8 mouse cellular contexts compared by ENCODE assay signal in genomic region chr8:88628001-88628774, GRCm38 (mm10). TPM values are rescaled to one million over a fixed set of nuclear protein-coding genes. Genes with fewer than 3 reads are reported as not detected.
DNase-seq lines count a peak whose midpoint lies in the region; ATAC-seq and TF ChIP-seq lines count a peak whose summit lies in the region.

No protein-coding gene starts in this region.

- no peak overlapping the region for H3K27ac ChIP-seq in lung, embryonic 14.5 days (ENCODE audit: low read depth)
- H3K27ac ChIP-seq in hindbrain, embryonic 15.5 days (replicated peaks): peak overlapping the region; percentile 90
- H3K27ac ChIP-seq in midbrain, embryonic 13.5 days: no peak overlapping the region

- peak; percentile 21 for DNase-seq in lung, embryonic 14.5 days
- no peak for DNase-seq in lung, postnatal 4 days
- peak; percentile 34 for DNase-seq in embryo, embryonic 10.5 days (ENCODE audit: low spot score)
- DNase-seq in ovary, postnatal 14 days (ENCODE audit: low spot score): no peak
- no peak for DNase-seq in B cell, adult 2 months
- DNase-seq in lung, postnatal 10 days: no peak

- peak overlapping the region; percentile 55 for H3K4me3 ChIP-seq in lung, embryonic 14.5 days (ENCODE audit: low read depth, low read length)
- peak overlapping the region; percentile 58 for H3K4me3 ChIP-seq in hindbrain, embryonic 15.5 days
- peak overlapping the region; percentile 44 for H3K4me3 ChIP-seq in midbrain, embryonic 13.5 days (replicated peaks)

- no peaks in the 10 kb centered on the region for H3K9me3 ChIP-seq in lung, embryonic 14.5 days (ENCODE audit: low read depth, low read length)
- H3K9me3 ChIP-seq in hindbrain, embryonic 15.5 days: no peaks in the 10 kb centered on the region
- H3K9me3 ChIP-seq in midbrain, embryonic 13.5 days: no peaks in the 10 kb centered on the region

- H3K9ac ChIP-seq in lung, embryonic 14.5 days: peak overlapping the region; percentile 73
- H3K9ac ChIP-seq in hindbrain, embryonic 15.5 days: peak overlapping the region; percentile 75
- peak overlapping the region; percentile 61 for H3K9ac ChIP-seq in midbrain, embryonic 13.5 days (replicated peaks)

- peak; percentile 22 for ATAC-seq in lung, embryonic 14.5 days (ENCODE audit: insufficient read depth)
- no peak for ATAC-seq in hindbrain, embryonic 15.5 days (ENCODE audit: low FRiP score, low read depth)
- ATAC-seq in midbrain, embryonic 13.5 days: no peak; the same call in 1 of the 2 replicates

- no peaks in the 10 kb centered on the region for H3K4me1 ChIP-seq in lung, embryonic 14.5 days (ENCODE audit: insufficient read depth)
- H3K4me1 ChIP-seq in hindbrain, embryonic 15.5 days (replicated peaks): peaks cover 18% of the 10 kb centered on the region
- H3K4me1 ChIP-seq in midbrain, embryonic 13.5 days (replicated peaks): peaks cover 17% of the 10 kb centered on the region

- H3K36me3 ChIP-seq in lung, embryonic 14.5 days (ENCODE audit: insufficient read depth): no peaks in the 10 kb centered on the region
- no peaks in the 10 kb centered on the region for H3K36me3 ChIP-seq in hindbrain, embryonic 15.5 days
- H3K36me3 ChIP-seq in midbrain, embryonic 13.5 days: no peaks in the 10 kb centered on the region

- TF ChIP-seq CTCF in lung, embryonic 14.5 days (IDR thresholded peaks at IDR 0.05; ENCODE audit: low read depth): no peak

- peaks cover 24% of the 10 kb centered on the region; the same call in 1 of the 2 replicates for H3K27me3 ChIP-seq in lung, embryonic 14.5 days (ENCODE audit: insufficient read depth, low read length)
- H3K27me3 ChIP-seq in hindbrain, embryonic 15.5 days: peaks cover 10% of the 10 kb centered on the region
- H3K27me3 ChIP-seq in midbrain, embryonic 13.5 days: peaks cover 42% of the 10 kb centered on the region

- H3K4me2 ChIP-seq in lung, embryonic 14.5 days: peak overlapping the region; percentile 93
- peak overlapping the region; percentile 95 for H3K4me2 ChIP-seq in hindbrain, embryonic 15.5 days
- H3K4me2 ChIP-seq in midbrain, embryonic 13.5 days (replicated peaks): peak overlapping the region; percentile 73

- 57% methylated on average over 14 of the region's 14 CpGs for WGBS in lung, embryonic 14.5 days
- 62% methylated on average over 14 of the region's 14 CpGs for WGBS in hindbrain, embryonic 15.5 days
- WGBS in midbrain, embryonic 13.5 days: 62% methylated on average over 14 of the region's 14 CpGs

RNA-seq across cellular contexts. Expression of gene Snx20, which starts 7.7 kb away (rescaled TPM):
- 2.9 TPM in 2 replicates for polyA plus RNA-seq in lung, embryonic 14.5 days (2014; fragmentation: Nextera tagmentation; extraction: Ambion mirVana)
- 1.6 TPM in 2 replicates for polyA plus RNA-seq in hindbrain, embryonic 15.5 days (2015; fragmentation: Nextera tagmentation; extraction: Ambion mirVana)
- polyA plus RNA-seq in midbrain, embryonic 13.5 days (2015; fragmentation: Nextera tagmentation; extraction: Ambion mirVana): 0.90 and 1.1 TPM in 2 replicates

RNA-seq across cellular contexts. Expression of gene Nod2, which starts 18.9 kb away (rescaled TPM):
- 0.13 and 0.31 TPM in 2 replicates for polyA plus RNA-seq in lung, embryonic 14.5 days (2014; fragmentation: Nextera tagmentation; extraction: Ambion mirVana)
- 0.10 TPM in 1 of 2 replicates, not detected in the other for polyA plus RNA-seq in hindbrain, embryonic 15.5 days (2015; fragmentation: Nextera tagmentation; extraction: Ambion mirVana)
- 0.06 and 0.08 TPM in 2 replicates for polyA plus RNA-seq in midbrain, embryonic 13.5 days (2015; fragmentation: Nextera tagmentation; extraction: Ambion mirVana)

Comparison
In these comparisons a context has a peak if more than half of its experiments do, and no peak if none do; other contexts are left out.
1. DNase-seq: peak in lung, embryonic 14.5 days (single experiment) and embryo, embryonic 10.5 days (single experiment); none in lung, postnatal 4 days (0 of 2), ovary, postnatal 14 days (single experiment), B cell, adult 2 months (0 of 2) and lung, postnatal 10 days (single experiment).
2. Peak in every context shown above with its lines, with median percentiles within 50 percentile points of each other: H3K4me2 ChIP-seq, H3K4me3 ChIP-seq and H3K9ac ChIP-seq.